Mouse (Mus musculus) heart, postnatal 25 days (tissue): ENCODE measurements around the gene Scml4. TPM values are rescaled to one million over a fixed set of nuclear protein-coding genes. Genes with fewer than 3 reads are reported as not detected.
A peak's percentile ranks its signal among the peaks of the same experiment; 100 is the strongest.

Experiments used
- DNase-seq: peaks from one replicate; pipeline ENCODE4 v3.0.0; 2022; ENCODE audit warnings: low spot score
- intact Hi-C: fragments of 180-260 bp; cut with DNase I; formaldehyde crosslinking; loops from one replicate; pipeline ENCODE4 v1.15.1; 2025
- total RNA-seq, 2 experiments: library from RNA; stranded (reverse); gene quantifications; 2 replicates each; pipeline ENCODE4 v1.2.3; 2021

Scml4 gene
- total RNA-seq, result 1 to 10 TPM; 1.2 to 1.8 TPM

GRCm38 (mm10) chr10:42860159-42860911, at the start of gene Scml4:
Gene Scml4 (plus strand): TSS chr10:42860370.
- no peak for DNase-seq

GRCm38 (mm10) chr10:42825923-42826322, 34.2 kb upstream of the Scml4 start:
- no peak for DNase-seq
- intact Hi-C loops, result no loop called here

More at GRCm38 (mm10) chr10:42860159-42860911, at the start of gene Scml4:
- intact Hi-C loops, result no loop called here

GRCm38 (mm10) chr10:42827155-42827554, 33.0 kb upstream of the Scml4 start:
- intact Hi-C loops, result no loop called here
- no peak for DNase-seq

- intact Hi-C loops, result no loop called here
- DNase-seq, result no peak
These were observed 30.2 kb upstream of the Scml4 start for GRCm38 (mm10) chr10:42830007-42830406.

- intact Hi-C loops, result no loop called here
- no peak for DNase-seq
These were observed 29.8 kb upstream of the Scml4 start for GRCm38 (mm10) chr10:42830409-42830808.

- intact Hi-C loops, result no loop called here
- no peak for DNase-seq
These were observed 27.5 kb upstream of the Scml4 start for GRCm38 (mm10) chr10:42832677-42833076.

GRCm38 (mm10) chr10:42833871-42834727, 26.1 kb upstream of the Scml4 start:
- no peak for DNase-seq
- intact Hi-C loops, result no loop called here

GRCm38 (mm10) chr10:42838106-42838505, 22.1 kb upstream of the Scml4 start:
- intact Hi-C loops, result no loop called here

GRCm38 (mm10) chr10:42838736-42839135, 21.4 kb upstream of the Scml4 start:
- intact Hi-C loops, result no loop called here
- no peak for DNase-seq

More at GRCm38 (mm10) chr10:42838106-42838505, 22.1 kb upstream of the Scml4 start:
- DNase-seq, result no peak

GRCm38 (mm10) chr10:42840036-42840435, 20.1 kb upstream of the Scml4 start:
- DNase-seq, result no peak
- intact Hi-C loops, result loop anchor here (5.0 kb wide), 1 partner anchor 42 kb away; no protein-coding TSS in a partner anchor

- intact Hi-C loops, result loop anchor here (1.0 to 5.0 kb wide), 3 partner anchors 41 to 147 kb away; no protein-coding TSS in a partner anchor
- DNase-seq, result no peak
These were observed 18.5 kb upstream of the Scml4 start for GRCm38 (mm10) chr10:42841531-42842195.

- peak; percentile 59 for DNase-seq
- intact Hi-C loops, result loop anchor here (1.0 to 5.0 kb wide), 3 partner anchors 40 to 146 kb away; no protein-coding TSS in a partner anchor
These were observed 17.8 kb upstream of the Scml4 start for GRCm38 (mm10) chr10:42842358-42842757.

GRCm38 (mm10) chr10:42843416-42843815, 16.8 kb upstream of the Scml4 start:
- intact Hi-C loops, result loop anchor here (2.0 to 5.0 kb wide), 2 partner anchors 39 to 145 kb away; no protein-coding TSS in a partner anchor

GRCm38 (mm10) chr10:42845480-42845879, 14.7 kb upstream of the Scml4 start:
- no peak for DNase-seq
- intact Hi-C loops, result no loop called here

More at GRCm38 (mm10) chr10:42843416-42843815, 16.8 kb upstream of the Scml4 start:
- DNase-seq, result no peak

GRCm38 (mm10) chr10:42848179-42849080, 11.7 kb upstream of the Scml4 start:
- intact Hi-C loops, result no loop called here
- DNase-seq, result no peak

GRCm38 (mm10) chr10:42849081-42849400, 11.1 kb upstream of the Scml4 start:
- intact Hi-C loops, result no loop called here
- DNase-seq, result no peak

- intact Hi-C loops, result no loop called here
- no peak for DNase-seq
These were observed 5.3 kb upstream of the Scml4 start for GRCm38 (mm10) chr10:42854838-42855237.

- no peak for DNase-seq
- intact Hi-C loops, result no loop called here
These were observed 4.9 kb upstream of the Scml4 start for GRCm38 (mm10) chr10:42855250-42855649.

GRCm38 (mm10) chr10:42856574-42856973, 3.6 kb upstream of the Scml4 start:
- intact Hi-C loops, result no loop called here
- DNase-seq, result no peak
